Mouse (Mus musculus) neural tube, embryonic 11.5 days (tissue): Measurements from ENCODE around the gene Phldb2. TPM values are rescaled to one million over a fixed set of nuclear protein-coding genes. Genes with fewer than 3 reads are reported as not detected.

ENCODE experiments used
- ATAC-seq: fragments of 200-750 bp; cut with Nextera tagmentation; 2 replicates; pipeline ENCODE4 v1.8.0; 2017; ENCODE audit warnings: moderate number of reproducible peaks, mild to moderate bottlenecking, moderate TSS enrichment, moderate library complexity; ENCODE audit not compliant: insufficient read depth, low FRiP score, low TSS enrichment
- DNase-seq: peaks from one replicate; pipeline ENCODE4 v3.0.0-alpha.2; 2015; ENCODE audit warnings: low spot score
- H3K27ac ChIP-seq: fragments of 300-500 bp; sonication (generic); 2 replicates; pipeline ENCODE4 v1.5.1; 2014; ENCODE audit warnings: low read depth, mild to moderate bottlenecking, low read length
- H3K27me3 ChIP-seq: fragments of 300-500 bp; sonication (generic); 2 replicates; pipeline ENCODE4 v1.6.1; 2014; ENCODE audit warnings: mild to moderate bottlenecking, low read length, mixed read lengths; ENCODE audit not compliant: control insufficient read depth, insufficient read depth
- H3K36me3 ChIP-seq: fragments of 300-500 bp; sonication (generic); 2 replicates; pipeline ENCODE4 v1.6.1; 2014; ENCODE audit warnings: mild to moderate bottlenecking, low read length, moderate library complexity, mixed read lengths; ENCODE audit not compliant: control insufficient read depth, insufficient read depth
- H3K4me1 ChIP-seq: fragments of 300-500 bp; sonication (generic); 2 replicates; pipeline ENCODE4 v1.6.1; 2014; ENCODE audit warnings: low read length, mixed read lengths; ENCODE audit not compliant: control insufficient read depth, insufficient read depth
- H3K4me2 ChIP-seq: fragments of 300-500 bp; sonication (generic); 2 replicates; pipeline ENCODE4 v1.6.1; 2014; ENCODE audit warnings: low read depth, mild to moderate bottlenecking, moderate library complexity
- H3K4me3 ChIP-seq: fragments of 300-500 bp; sonication (generic); 2 replicates; pipeline ENCODE4 v1.5.1; 2014; ENCODE audit warnings: low read depth, low read length
- H3K9ac ChIP-seq: fragments of 300-500 bp; sonication (generic); 2 replicates; pipeline ENCODE4 v1.6.1; 2014; ENCODE audit warnings: mild to moderate bottlenecking, low read length
- H3K9me3 ChIP-seq: fragments of 300-500 bp; sonication (generic); 2 replicates; pipeline ENCODE4 v1.6.1; 2016; ENCODE audit warnings: low read length; ENCODE audit not compliant: control insufficient read depth
- WGBS: fragments of 180-500 bp; shearing (Covaris S2); extraction: QIAGEN DNeasy Blood & Tissue Kit; methylation state at CpG from one replicate; pipeline ENCODE4 v1.1.7; 2014; 5-methylcytosine and 5-hydroxymethylcytosine counted together
- polyA plus RNA-seq: library from polyadenylated mRNA; unstranded; fragments of >200 nt; fragmentation: Nextera tagmentation; extraction: Ambion mirVana; gene quantifications from 2 replicates; pipeline ENCODE4 v1.2.1, GENCODE M21; 2014

The Phldb2 gene
- polyA plus RNA-seq, 1 experiment from 2014 or later = 31.4 TPM

DNA sequence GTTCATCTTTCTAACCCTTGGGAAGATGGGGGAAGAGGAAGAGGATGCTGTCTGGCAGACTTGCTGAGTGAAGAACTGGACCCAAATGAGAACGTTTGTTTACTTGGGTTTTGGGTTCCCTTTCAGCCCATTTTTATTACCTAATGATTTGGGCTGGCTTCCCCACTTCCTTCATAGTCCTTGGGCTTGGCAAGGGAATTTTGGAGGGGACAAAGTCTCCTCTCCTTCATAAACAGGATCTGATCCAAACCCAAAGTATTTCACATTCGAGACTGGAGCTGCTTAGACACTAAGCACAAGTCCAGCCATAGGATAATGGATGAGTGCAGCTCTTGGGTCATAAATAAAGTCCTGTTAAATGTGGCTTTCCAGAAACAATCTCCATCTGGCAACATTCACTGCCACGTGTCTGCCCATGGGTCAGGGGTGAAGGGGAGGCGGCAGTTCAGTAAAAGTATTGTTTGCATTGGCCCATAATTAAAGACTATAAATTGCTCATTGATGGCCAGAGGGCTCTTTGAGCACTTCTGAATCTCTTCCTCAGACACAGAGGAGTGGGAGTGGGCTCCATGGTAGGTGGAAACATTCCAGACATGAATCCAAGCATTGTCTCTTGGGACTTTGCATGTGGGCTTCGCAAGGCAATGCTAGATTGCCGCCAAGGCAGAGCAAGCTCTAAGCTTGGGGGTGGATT lies 29.5 kb downstream of the Phldb2 start:
- H3K27me3 ChIP-seq = no peaks in the 10 kb centered on the region
- H3K27ac ChIP-seq = no peak overlapping the region
- 35% methylated on average over 6 of the region's 6 CpGs for WGBS
- H3K9me3 ChIP-seq = no peaks in the 10 kb centered on the region
- H3K4me2 ChIP-seq = no peak overlapping the region
- ATAC-seq = no peak; the same call in 1 of the 2 replicates
- H3K36me3 ChIP-seq = no peaks in the 10 kb centered on the region
- H3K9ac ChIP-seq = no peak overlapping the region
- no peak overlapping the region for H3K4me3 ChIP-seq
- no peak for DNase-seq
- H3K4me1 ChIP-seq = 0 out of 2 replicates have a peak, but pooled peaks cover 2% of the 10 kb centered on the region

DNA sequence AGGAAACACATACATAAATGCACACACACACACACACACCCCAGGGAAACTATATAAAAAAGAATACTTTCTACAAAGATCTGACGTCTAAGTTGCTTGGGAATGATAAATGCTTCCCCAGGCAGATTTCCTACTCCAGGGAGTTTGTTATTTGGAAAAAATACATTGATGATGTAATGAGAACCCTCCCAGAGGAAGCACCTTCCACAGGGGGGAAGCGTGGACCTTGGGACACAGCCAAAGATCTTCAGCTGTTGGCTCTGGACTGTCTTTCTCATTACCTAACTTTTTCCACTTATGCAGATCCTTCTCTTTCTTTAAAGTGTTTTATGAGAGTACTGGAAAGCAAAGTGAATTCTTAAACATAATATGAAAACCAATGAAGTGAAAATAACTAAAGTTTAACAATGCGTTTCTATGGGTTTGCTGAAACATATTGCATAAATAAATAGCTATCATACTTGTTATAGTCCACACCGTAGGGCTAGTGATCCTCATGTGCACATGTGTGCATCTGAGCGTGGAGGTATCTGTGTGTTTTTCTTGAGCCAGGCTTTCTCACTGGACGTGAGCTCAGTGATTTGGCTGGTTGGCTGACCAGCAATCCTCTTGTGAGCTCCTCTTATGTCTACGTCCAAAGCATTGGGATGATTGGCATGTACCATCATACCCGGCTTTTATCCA lies 30.7 kb downstream of the Phldb2 start:
- 69% methylated on average over 8 of the region's 8 CpGs for WGBS
- Histone ChIP-seq H3K4me1 (0 out of 2 replicates have a peak, but pooled peaks cover 2% of the 10 kb centered on the region), H3K4me3 (no peak overlapping the region), H3K4me2 (no peak overlapping the region), H3K36me3 (no peaks in the 10 kb centered on the region), H3K27me3 (no peaks in the 10 kb centered on the region), H3K27ac (no peak overlapping the region), H3K9ac (no peak overlapping the region), H3K9me3 (no peaks in the 10 kb centered on the region)
- DNase-seq = no peak
- no peak for ATAC-seq

GRCm38 (mm10) chr16:45919572-45919971 lies 33.8 kb downstream of the Phldb2 start:
- no peak for ATAC-seq
- no peak overlapping the region for H3K4me2 ChIP-seq
- H3K27me3 ChIP-seq = no peaks in the 10 kb centered on the region
- H3K4me3 ChIP-seq = no peak overlapping the region
- no peak overlapping the region for H3K27ac ChIP-seq
- H3K9me3 ChIP-seq = no peaks in the 10 kb centered on the region
- no peak for DNase-seq
- no peak overlapping the region for H3K9ac ChIP-seq
- whole genome bisulfite sequencing = 78% methylated on average over 8 of the region's 8 CpGs
- H3K36me3 ChIP-seq = no peaks in the 10 kb centered on the region
- H3K4me1 ChIP-seq = 0 out of 2 replicates have a peak, but pooled peaks cover 2% of the 10 kb centered on the region

- H3K27me3 ChIP-seq = no peaks in the 10 kb centered on the region
- DNase-seq (no peak), ATAC-seq (no peak)
- no peak overlapping the region for H3K27ac ChIP-seq
- H3K4me1 ChIP-seq = no peaks in the 10 kb centered on the region
- H3K9me3 ChIP-seq = no peaks in the 10 kb centered on the region
- no peak overlapping the region for H3K4me2 ChIP-seq
- no peak overlapping the region for H3K4me3 ChIP-seq
- 77% methylated on average over 8 of the region's 8 CpGs for WGBS
- H3K36me3 ChIP-seq = no peaks in the 10 kb centered on the region
- H3K9ac ChIP-seq = no peak overlapping the region
Observed at GRCm38 (mm10) chr16:45903595-45903994, 49.8 kb downstream of the Phldb2 start.

DNA sequence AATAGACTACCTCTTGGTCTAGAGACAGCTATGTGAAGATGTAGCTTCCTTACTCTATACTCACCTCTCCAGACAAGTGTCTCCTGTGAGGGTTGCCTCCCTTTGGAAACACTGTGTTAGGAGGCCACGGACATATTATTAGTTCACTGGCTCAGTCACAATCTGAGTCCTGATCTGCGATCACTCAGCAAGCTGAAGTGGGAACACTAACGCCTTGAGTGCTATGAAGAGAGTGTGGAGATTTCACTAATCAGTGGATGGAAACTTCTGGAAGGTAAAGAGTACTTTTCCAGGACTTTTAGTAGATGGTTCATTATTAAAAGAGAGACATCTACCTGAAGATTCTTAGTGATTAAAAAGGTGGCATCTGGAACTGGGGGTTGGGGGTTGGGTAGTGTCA lies 54.9 kb downstream of the Phldb2 start:
- no peaks in the 10 kb centered on the region for H3K27me3 ChIP-seq

GRCm38 (mm10) chr16:45896587-45896986 lies 56.8 kb downstream of the Phldb2 start:
- Histone ChIP-seq H3K4me1 (no peaks in the 10 kb centered on the region), H3K27me3 (no peaks in the 10 kb centered on the region), H3K4me2 (no peak overlapping the region), H3K9ac (no peak overlapping the region), H3K4me3 (no peak overlapping the region), H3K36me3 (no peaks in the 10 kb centered on the region), H3K27ac (no peak overlapping the region), H3K9me3 (no peaks in the 10 kb centered on the region)
- DNase-seq (no peak), ATAC-seq (no peak)
- WGBS = 49% methylated on average over 2 of the region's 2 CpGs

More for the DNA sequence above, 54.9 kb downstream of the Phldb2 start:
- no peaks in the 10 kb centered on the region for H3K4me1 ChIP-seq
- H3K4me3 ChIP-seq = no peak overlapping the region
- 83% methylated on average over 3 of the region's 3 CpGs for WGBS
- H3K9me3 ChIP-seq = no peaks in the 10 kb centered on the region
- H3K36me3 ChIP-seq = no peaks in the 10 kb centered on the region
- H3K27ac ChIP-seq = no peak overlapping the region
- H3K9ac ChIP-seq = no peak overlapping the region
- ATAC-seq (no peak), DNase-seq (no peak)
- H3K4me2 ChIP-seq = no peak overlapping the region

GRCm38 (mm10) chr16:45894998-45895397 lies 58.4 kb downstream of the Phldb2 start:
- no peak for ATAC-seq
- WGBS = 65% methylated on average over 5 of the region's 5 CpGs
- no peak overlapping the region for H3K4me3 ChIP-seq
- no peak overlapping the region for H3K4me2 ChIP-seq
- no peak for DNase-seq
- H3K27ac ChIP-seq = no peak overlapping the region
- H3K9me3 ChIP-seq = no peaks in the 10 kb centered on the region
- no peaks in the 10 kb centered on the region for H3K36me3 ChIP-seq
- no peaks in the 10 kb centered on the region for H3K27me3 ChIP-seq
- no peak overlapping the region for H3K9ac ChIP-seq
- no peaks in the 10 kb centered on the region for H3K4me1 ChIP-seq

DNA sequence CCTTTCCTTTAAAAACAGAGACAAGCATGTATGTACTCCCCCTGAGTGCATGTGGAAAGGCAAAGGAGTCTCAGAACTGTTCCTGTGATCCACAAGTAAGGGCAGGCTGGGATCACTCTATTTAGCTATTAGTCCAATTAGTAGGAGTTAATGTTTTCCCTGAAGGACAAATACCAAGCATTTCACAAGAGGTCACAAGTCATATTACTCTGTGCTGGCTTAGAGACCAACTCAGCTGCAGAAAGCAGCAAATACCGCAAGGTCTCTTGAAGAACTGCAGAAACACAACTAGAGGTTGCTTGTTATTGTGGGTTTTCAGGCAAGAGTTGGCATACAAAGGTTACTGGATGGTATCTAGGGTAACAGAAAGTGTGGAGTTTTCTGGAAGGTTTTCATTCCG lies 59.6 kb downstream of the Phldb2 start:
- Histone ChIP-seq H3K36me3 (no peaks in the 10 kb centered on the region), H3K4me1 (no peaks in the 10 kb centered on the region), H3K4me3 (no peak overlapping the region), H3K9ac (no peak overlapping the region), H3K27ac (no peak overlapping the region), H3K27me3 (no peaks in the 10 kb centered on the region), H3K9me3 (no peaks in the 10 kb centered on the region), H3K4me2 (no peak overlapping the region)
- no peak for ATAC-seq
- WGBS = 87% methylated on average over 2 of the region's 2 CpGs
- no peak for DNase-seq

DNA sequence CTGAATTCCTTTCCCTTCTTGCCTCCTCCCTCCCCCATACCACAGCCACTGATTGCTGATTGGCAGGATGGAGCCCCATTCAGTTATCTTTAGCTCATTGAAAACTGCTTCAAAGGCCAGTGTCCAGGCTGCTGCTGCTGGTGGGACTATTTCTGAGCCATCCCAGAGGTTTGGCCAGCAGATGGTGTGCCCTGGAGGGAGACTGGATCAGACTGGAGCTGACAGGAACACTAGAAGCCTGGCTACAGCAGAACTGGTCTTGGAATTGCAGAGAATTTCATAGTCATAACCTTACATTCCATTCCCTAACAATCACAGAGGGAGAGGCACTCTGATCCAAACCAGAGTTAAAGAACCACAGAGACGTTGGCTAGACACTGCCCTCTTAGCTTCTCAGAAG lies 60.5 kb downstream of the Phldb2 start:
- DNase-seq (no peak), ATAC-seq (no peak)
- H3K36me3 ChIP-seq = no peaks in the 10 kb centered on the region
- H3K9ac ChIP-seq = no peak overlapping the region
- H3K4me1 ChIP-seq = no peaks in the 10 kb centered on the region
- H3K4me3 ChIP-seq = no peak overlapping the region
- 33% methylated on average over 1 of the region's 1 CpGs for WGBS
- H3K4me2 ChIP-seq = no peak overlapping the region
- no peaks in the 10 kb centered on the region for H3K9me3 ChIP-seq
- H3K27me3 ChIP-seq = no peaks in the 10 kb centered on the region
- no peak overlapping the region for H3K27ac ChIP-seq
